Mouse (Mus musculus) right cerebral cortex, postnatal 36 days (tissue): ENCODE data around the gene Arsg.

Experiments
- DNase-seq, 2 experiments: peaks; one replicate each; pipeline ENCODE4 v3.0.0; 2022; ENCODE audit warnings: low spot score in 2 of 2, mixed read lengths in 1 of 2

Arsg gene

DNA sequence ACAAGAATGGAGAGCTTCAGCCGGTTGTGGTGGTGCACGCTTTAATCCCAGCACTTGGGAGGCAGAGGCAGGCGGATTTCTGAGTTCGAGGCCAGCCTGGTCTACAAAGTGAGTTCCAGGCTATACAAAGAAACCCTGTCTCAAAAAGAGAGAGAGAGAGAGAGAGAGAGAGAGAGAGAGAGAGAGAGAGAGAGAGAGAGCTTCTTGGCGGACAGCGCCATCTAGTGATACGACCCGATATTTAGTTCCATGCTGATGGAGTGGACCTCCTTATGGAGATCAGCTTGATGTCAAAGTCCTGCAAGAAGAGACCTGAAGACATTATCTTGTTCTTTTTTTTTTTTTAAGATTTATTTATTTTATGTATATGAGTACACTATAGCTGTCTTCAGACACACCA lies 145.9 kb downstream of the Arsg start:
- peak in 1 of 2 experiments; percentile 20 for DNase-seq

DNA sequence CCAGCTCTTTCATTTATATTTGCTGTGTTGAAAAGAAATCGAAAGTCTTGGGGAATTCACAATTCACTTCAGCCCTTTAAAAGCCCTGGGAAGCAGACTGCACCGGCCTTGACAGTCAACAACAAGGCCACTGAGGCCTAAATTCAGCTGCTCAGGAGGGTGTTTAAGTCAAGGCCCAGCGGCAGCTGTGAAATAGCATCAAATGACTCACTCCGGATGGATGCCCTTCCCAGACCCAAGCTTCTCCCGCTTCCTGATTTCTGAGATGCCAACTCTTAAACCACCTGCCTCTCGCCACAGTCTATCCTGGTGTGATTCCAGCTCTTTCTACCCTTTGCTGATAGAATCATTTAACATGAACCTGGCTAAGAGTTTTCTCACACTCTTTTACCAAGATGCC lies 147.2 kb downstream of the Arsg start:
- no peak for DNase-seq

DNA sequence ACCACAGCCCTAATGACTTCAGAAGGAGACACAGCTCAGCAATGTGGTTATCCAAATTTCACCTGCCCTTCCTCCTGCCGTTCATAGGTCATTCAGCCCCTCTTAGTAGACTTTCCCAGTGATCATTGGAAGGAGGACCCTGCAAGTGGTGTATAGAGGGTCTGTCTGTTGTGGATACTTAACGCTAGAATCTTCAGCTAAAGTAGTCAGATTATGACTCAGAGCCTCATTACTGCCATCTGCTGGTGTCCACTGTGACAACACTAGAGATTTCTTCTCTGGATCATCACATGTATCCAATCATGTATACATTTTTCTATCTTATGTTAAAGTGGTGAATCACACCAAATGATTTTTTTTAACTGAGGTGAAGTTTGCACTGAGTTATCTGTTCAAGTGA lies 148.0 kb downstream of the Arsg start:
- no peak for DNase-seq

DNA sequence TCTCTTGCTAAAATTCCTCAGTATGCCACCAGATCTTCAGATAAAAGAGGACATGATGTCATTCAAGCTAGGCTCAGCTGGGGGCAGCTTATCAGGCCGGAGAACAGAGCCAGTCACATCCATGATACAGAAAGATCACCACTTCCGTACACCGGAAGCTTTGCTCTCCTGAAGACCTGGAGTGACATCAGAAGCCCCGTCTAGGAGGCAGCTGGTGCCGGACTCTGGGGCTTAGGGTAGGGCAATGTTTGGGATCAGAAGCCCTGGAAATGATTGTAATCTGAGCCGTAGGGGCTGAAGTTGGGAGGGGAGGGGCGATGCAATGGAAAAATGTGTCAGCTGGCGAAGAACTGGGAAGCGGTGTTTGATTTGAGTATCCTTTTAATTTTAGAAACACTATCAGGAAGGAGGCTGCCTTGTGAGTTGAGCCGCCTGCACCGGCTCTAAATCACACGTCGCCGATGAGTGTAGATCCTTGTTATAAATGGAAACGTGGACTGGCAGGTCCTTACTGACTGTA lies 149.4 kb downstream of the Arsg start:
- DNase-seq = no peak
